Mouse (Mus musculus) embryonic facial prominence, embryonic 12.5 days (tissue): ENCODE results near the gene Ltf. TPM values are rescaled to one million over a fixed set of nuclear protein-coding genes. Genes with fewer than 3 reads are reported as not detected.

Experiments
- ATAC-seq: fragments of 200-750 bp; cut with Nextera tagmentation; 2 replicates; pipeline ENCODE4 v1.8.0; 2017; ENCODE audit not compliant: insufficient number of reproducible peaks, insufficient read depth, low FRiP score, low TSS enrichment
- H3K27ac ChIP-seq: fragments of 300-500 bp; sonication (generic); 2 replicates; pipeline ENCODE4 v1.5.1; 2016; ENCODE audit warnings: mild to moderate bottlenecking
- H3K27me3 ChIP-seq: fragments of 300-500 bp; sonication (generic); 2 replicates; pipeline ENCODE4 v1.6.1; 2016; ENCODE audit warnings: mild to moderate bottlenecking, moderate library complexity
- H3K36me3 ChIP-seq: fragments of 300-500 bp; sonication (generic); 2 replicates; pipeline ENCODE4 v1.6.1; 2016; ENCODE audit warnings: mild to moderate bottlenecking
- H3K4me1 ChIP-seq: fragments of 300-500 bp; sonication (generic); 2 replicates; pipeline ENCODE4 v1.6.1; 2016
- H3K4me2 ChIP-seq: fragments of 300-500 bp; sonication (generic); replicated peaks from 2 replicates; pipeline ENCODE4 v1.6.1; 2016; ENCODE audit warnings: mild to moderate bottlenecking, moderate library complexity
- H3K4me3 ChIP-seq: fragments of 300-500 bp; sonication (generic); 2 replicates; pipeline ENCODE4 v1.5.1; 2016; ENCODE audit warnings: mild to moderate bottlenecking
- H3K9ac ChIP-seq: fragments of 300-500 bp; sonication (generic); 2 replicates; pipeline ENCODE4 v1.6.1; 2016; ENCODE audit warnings: mild to moderate bottlenecking, moderate library complexity
- H3K9me3 ChIP-seq: fragments of 300-500 bp; sonication (generic); 2 replicates; pipeline ENCODE4 v1.6.1; 2016; ENCODE audit warnings: mild to moderate bottlenecking, moderate library complexity
- WGBS: fragments of 180-500 bp; shearing (Covaris S2); methylation state at CpG from one replicate; pipeline ENCODE4 v1.1.7; 2016; 5-methylcytosine and 5-hydroxymethylcytosine counted together
- polyA plus RNA-seq: library from polyadenylated mRNA; unstranded; fragments of >200 nt; fragmentation: Nextera tagmentation; extraction: Ambion mirVana; gene quantifications from 2 replicates; pipeline ENCODE4 v1.2.1, GENCODE M21; 2016

Gene Ltf
- 1.3 and 4.5 TPM in 2 replicates for polyA plus RNA-seq

- no peaks in the 10 kb centered on the region for H3K36me3 ChIP-seq
- no peak for ATAC-seq
- no peak within 1 kb of the TSS for H3K4me3 ChIP-seq
- 81% methylated on average over 5 of the region's 5 CpGs for WGBS
- no peaks in the 10 kb centered on the region for H3K9me3 ChIP-seq
- no peaks in the 10 kb centered on the region for H3K4me1 ChIP-seq
- no peak within 1 kb of the TSS for H3K27ac ChIP-seq
- no peak within 1 kb of the TSS for H3K4me2 ChIP-seq
- no peaks in the 10 kb centered on the region for H3K27me3 ChIP-seq
- H3K9ac ChIP-seq = no peak within 1 kb of the TSS
Observed at GRCm38 (mm10) chr9:111019022-111019421, at the start of gene Ltf. Gene Ltf, plus strand, starts transcription at chr9:111019271.

GRCm38 (mm10) chr9:110979411-110979810 lies 39.7 kb upstream of the Ltf start:
- Histone ChIP-seq H3K9me3 (no peaks in the 10 kb centered on the region), H3K9ac (no peak overlapping the region), H3K4me1 (no peaks in the 10 kb centered on the region), H3K36me3 (no peaks in the 10 kb centered on the region), H3K4me2 (no peak overlapping the region), H3K27ac (no peak overlapping the region), H3K4me3 (no peak overlapping the region), H3K27me3 (no peaks in the 10 kb centered on the region)
- 89% methylated on average over 11 of the region's 11 CpGs for WGBS
- no peak for ATAC-seq

- Histone ChIP-seq H3K27me3 (no peaks in the 10 kb centered on the region), H3K4me3 (no peak overlapping the region), H3K9me3 (no peaks in the 10 kb centered on the region), H3K4me2 (no peak overlapping the region), H3K36me3 (no peaks in the 10 kb centered on the region), H3K27ac (no peak overlapping the region), H3K9ac (no peak overlapping the region), H3K4me1 (no peaks in the 10 kb centered on the region)
- ATAC-seq = no peak
- 44% methylated on average over 4 of the region's 4 CpGs for WGBS
Observed at GRCm38 (mm10) chr9:110982351-110982750, 36.7 kb upstream of the Ltf start.

GRCm38 (mm10) chr9:110984096-110984495 lies 35.0 kb upstream of the Ltf start:
- H3K27ac ChIP-seq = no peak overlapping the region
- H3K4me3 ChIP-seq = no peak overlapping the region
- no peaks in the 10 kb centered on the region for H3K9me3 ChIP-seq
- WGBS = 88% methylated on average over 9 of the region's 9 CpGs
- H3K27me3 ChIP-seq = no peaks in the 10 kb centered on the region
- H3K9ac ChIP-seq = no peak overlapping the region
- no peak for ATAC-seq
- no peaks in the 10 kb centered on the region for H3K36me3 ChIP-seq
- H3K4me2 ChIP-seq = no peak overlapping the region
- H3K4me1 ChIP-seq = no peaks in the 10 kb centered on the region

GRCm38 (mm10) chr9:110985541-110985940 lies 33.5 kb upstream of the Ltf start:
- no peaks in the 10 kb centered on the region for H3K9me3 ChIP-seq
- no peak for ATAC-seq
- no peaks in the 10 kb centered on the region for H3K27me3 ChIP-seq
- H3K4me3 ChIP-seq = no peak overlapping the region
- no peaks in the 10 kb centered on the region for H3K36me3 ChIP-seq
- 92% methylated on average over 5 of the region's 5 CpGs for WGBS
- no peaks in the 10 kb centered on the region for H3K4me1 ChIP-seq
- H3K4me2 ChIP-seq = no peak overlapping the region
- H3K9ac ChIP-seq = no peak overlapping the region
- H3K27ac ChIP-seq = no peak overlapping the region

GRCm38 (mm10) chr9:110985951-110986350 lies 33.1 kb upstream of the Ltf start:
- 88% methylated on average over 8 of the region's 8 CpGs for WGBS
- Histone ChIP-seq H3K4me2 (no peak overlapping the region), H3K27me3 (no peaks in the 10 kb centered on the region), H3K4me1 (no peaks in the 10 kb centered on the region), H3K27ac (no peak overlapping the region), H3K9ac (no peak overlapping the region), H3K36me3 (no peaks in the 10 kb centered on the region), H3K9me3 (no peaks in the 10 kb centered on the region), H3K4me3 (no peak overlapping the region)
- no peak for ATAC-seq

- H3K9ac ChIP-seq = no peak overlapping the region
- no peaks in the 10 kb centered on the region for H3K36me3 ChIP-seq
- H3K27ac ChIP-seq = no peak overlapping the region
- H3K4me1 ChIP-seq = no peaks in the 10 kb centered on the region
- no peaks in the 10 kb centered on the region for H3K27me3 ChIP-seq
- no peak overlapping the region for H3K4me2 ChIP-seq
- ATAC-seq = no peak
- H3K9me3 ChIP-seq = no peaks in the 10 kb centered on the region
- H3K4me3 ChIP-seq = no peak overlapping the region
- 72% methylated on average over 4 of the region's 4 CpGs for WGBS
Observed at GRCm38 (mm10) chr9:110987331-110987730, 31.7 kb upstream of the Ltf start.

- no peak overlapping the region for H3K9ac ChIP-seq
- ATAC-seq = no peak
- 82% methylated on average over 3 of the region's 3 CpGs for WGBS
- H3K9me3 ChIP-seq = no peaks in the 10 kb centered on the region
- H3K4me3 ChIP-seq = no peak overlapping the region
- H3K4me1 ChIP-seq = no peaks in the 10 kb centered on the region
- no peaks in the 10 kb centered on the region for H3K36me3 ChIP-seq
- H3K27ac ChIP-seq = no peak overlapping the region
- no peak overlapping the region for H3K4me2 ChIP-seq
- H3K27me3 ChIP-seq = no peaks in the 10 kb centered on the region
Observed at GRCm38 (mm10) chr9:110988078-110988477, 31.0 kb upstream of the Ltf start.

GRCm38 (mm10) chr9:110989141-110989540 lies 29.9 kb upstream of the Ltf start:
- H3K27ac ChIP-seq = no peak overlapping the region
- WGBS = 64% methylated on average over 4 of the region's 4 CpGs

GRCm38 (mm10) chr9:110989543-110989942 lies 29.5 kb upstream of the Ltf start:
- H3K36me3 ChIP-seq = no peaks in the 10 kb centered on the region
- no peak overlapping the region for H3K27ac ChIP-seq
- WGBS = 83% methylated on average over 2 of the region's 2 CpGs
- H3K4me2 ChIP-seq = no peak overlapping the region
- H3K9ac ChIP-seq = no peak overlapping the region
- H3K27me3 ChIP-seq = no peaks in the 10 kb centered on the region
- no peaks in the 10 kb centered on the region for H3K9me3 ChIP-seq
- H3K4me1 ChIP-seq = no peaks in the 10 kb centered on the region
- ATAC-seq = no peak
- no peak overlapping the region for H3K4me3 ChIP-seq

More at GRCm38 (mm10) chr9:110989141-110989540, 29.9 kb upstream of the Ltf start:
- no peak overlapping the region for H3K4me2 ChIP-seq
- ATAC-seq = no peak
- no peak overlapping the region for H3K9ac ChIP-seq
- no peaks in the 10 kb centered on the region for H3K4me1 ChIP-seq
- no peaks in the 10 kb centered on the region for H3K27me3 ChIP-seq
- H3K36me3 ChIP-seq = no peaks in the 10 kb centered on the region
- H3K9me3 ChIP-seq = no peaks in the 10 kb centered on the region
- H3K4me3 ChIP-seq = no peak overlapping the region

GRCm38 (mm10) chr9:110990204-110990603 lies 28.9 kb upstream of the Ltf start, which contains the start of gene Rtp3:
Gene Rtp3, minus strand, starts transcription at chr9:110990583.
- Histone ChIP-seq H3K4me2 (no peak within 1 kb of the TSS), H3K27me3 (no peaks in the 10 kb centered on the region), H3K9me3 (no peaks in the 10 kb centered on the region), H3K4me1 (no peaks in the 10 kb centered on the region), H3K4me3 (no peak within 1 kb of the TSS), H3K36me3 (no peaks in the 10 kb centered on the region), H3K27ac (no peak within 1 kb of the TSS), H3K9ac (no peak within 1 kb of the TSS)
- 51% methylated on average over 6 of the region's 6 CpGs for WGBS
- ATAC-seq = no peak

GRCm38 (mm10) chr9:110993281-110993709 lies 25.8 kb upstream of the Ltf start:
- Histone ChIP-seq H3K9ac (no peak overlapping the region), H3K4me1 (no peaks in the 10 kb centered on the region)
- 22% methylated on average over 3 of the region's 3 CpGs for WGBS

More at GRCm38 (mm10) chr9:110993281-110993709, 25.8 kb upstream of the Ltf start:
- 0 out of 2 replicates have a peak, but pooled peaks cover 2% of the 10 kb centered on the region for H3K9me3 ChIP-seq
- H3K27me3 ChIP-seq = no peaks in the 10 kb centered on the region
- no peak for ATAC-seq
- no peak overlapping the region for H3K4me3 ChIP-seq
- H3K36me3 ChIP-seq = no peaks in the 10 kb centered on the region
- no peak overlapping the region for H3K27ac ChIP-seq
- H3K4me2 ChIP-seq = no peak overlapping the region
